Mouse (Mus musculus): ENCODE results near the gene Arsa. TPM values are rescaled to one million over a fixed set of nuclear protein-coding genes. Genes with fewer than 3 reads are reported as not detected.
A peak's percentile ranks its signal among the peaks of the same experiment; 100 is the strongest.
"Not testable (repeated sequence)": the region's sequence is repeated elsewhere in the genome, so short reads cannot be mapped to it uniquely, and the experiment has no call there.

The Arsa gene
- polyA plus RNA-seq, 1 experiment = 42.5 TPM

DNA sequence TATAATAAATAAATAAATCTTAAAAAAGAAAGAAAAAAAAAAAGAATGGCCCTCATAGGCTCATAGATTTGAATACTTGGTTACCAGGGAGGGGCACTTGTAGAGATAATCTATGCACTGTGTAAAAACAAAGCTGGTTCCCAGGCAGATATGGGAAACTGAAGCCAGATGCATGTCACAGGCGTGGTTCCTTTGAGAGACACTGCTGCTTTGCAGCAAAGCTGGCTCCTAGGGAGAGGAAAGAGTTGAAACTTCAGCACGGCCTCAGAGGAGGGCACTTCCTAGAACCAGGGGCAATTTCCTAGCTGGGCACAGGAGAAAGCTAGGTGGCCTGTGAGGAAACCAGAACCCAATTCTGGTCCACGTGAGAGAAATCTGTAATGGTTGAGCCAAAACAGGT lies 43.1 kb downstream of the Arsa start:
- Histone ChIP-seq H3K4me1 (ENCODE audit: control insufficient read depth, insufficient read depth, low read length) (no peaks in the 10 kb centered on the region), H3K27ac (ENCODE audit: insufficient read depth, low read length) (no peak overlapping the region), H3K4me3 (ENCODE audit: insufficient read depth, low read length) (no peak overlapping the region)
- no peak for TF ChIP-seq POLR2A (IDR thresholded peaks at IDR 0.05; ENCODE audit: low read depth, low read length)
- TF ChIP-seq CTCF (IDR thresholded peaks at IDR 0.05; ENCODE audit: borderline replicate concordance, insufficient read depth, low read length) = no peak

DNA sequence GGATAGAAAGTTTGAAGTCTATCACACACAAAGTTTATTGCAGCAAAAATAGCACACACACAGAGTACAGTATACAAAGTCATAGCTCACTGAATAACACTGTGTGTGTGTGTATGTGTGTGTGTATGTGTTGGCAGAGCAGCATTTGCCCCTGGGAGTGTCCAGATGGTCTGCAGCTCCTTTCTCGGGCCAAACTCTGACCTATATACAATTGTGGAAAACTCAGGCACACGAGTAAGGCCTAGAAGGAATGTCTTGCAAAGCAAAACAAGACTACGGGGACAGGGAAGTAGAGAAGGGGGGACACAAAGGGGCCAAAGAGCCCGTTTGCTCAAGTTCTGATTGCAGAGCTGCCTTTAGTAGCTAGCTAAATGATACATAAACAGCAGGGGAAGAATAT lies 44.3 kb downstream of the Arsa start:
- TF ChIP-seq POLR2A (IDR thresholded peaks at IDR 0.05; ENCODE audit: low read depth, low read length) (no peak), CTCF (IDR thresholded peaks at IDR 0.05; ENCODE audit: borderline replicate concordance, insufficient read depth, low read length) (no peak)
- no peaks in the 10 kb centered on the region for H3K4me1 ChIP-seq (ENCODE audit: control insufficient read depth, insufficient read depth, low read length)
- H3K4me3 ChIP-seq (ENCODE audit: insufficient read depth, low read length) = no peak overlapping the region
- H3K27ac ChIP-seq (ENCODE audit: insufficient read depth, low read length) = no peak overlapping the region

DNA sequence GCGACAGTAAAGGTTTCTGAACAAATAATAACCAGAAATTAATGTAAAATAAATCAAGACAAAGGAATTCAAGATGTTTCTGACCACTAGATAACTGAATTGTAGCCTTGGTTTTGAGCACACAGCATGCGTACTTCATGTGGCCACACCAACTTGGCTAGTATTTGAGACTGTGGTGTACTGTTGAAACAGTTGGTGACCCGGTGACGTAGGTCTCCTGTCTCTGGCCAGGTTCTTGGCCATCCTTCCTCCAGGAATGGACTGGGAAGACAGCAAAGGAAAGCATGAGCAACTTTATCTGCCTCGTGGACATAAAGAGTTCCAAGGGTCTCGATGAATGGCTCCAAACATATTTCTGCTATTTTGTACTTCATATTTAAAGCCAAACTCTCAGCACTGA lies 45.4 kb downstream of the Arsa start:
- no peak overlapping the region for H3K4me3 ChIP-seq (ENCODE audit: insufficient read depth, low read length)
- no peak for TF ChIP-seq POLR2A (IDR thresholded peaks at IDR 0.05; ENCODE audit: low read depth, low read length)
- no peak for TF ChIP-seq CTCF (IDR thresholded peaks at IDR 0.05; ENCODE audit: borderline replicate concordance, insufficient read depth, low read length)
- H3K4me1 ChIP-seq (ENCODE audit: control insufficient read depth, insufficient read depth, low read length) = no peaks in the 10 kb centered on the region
- H3K27ac ChIP-seq (ENCODE audit: insufficient read depth, low read length) = no peak overlapping the region

DNA sequence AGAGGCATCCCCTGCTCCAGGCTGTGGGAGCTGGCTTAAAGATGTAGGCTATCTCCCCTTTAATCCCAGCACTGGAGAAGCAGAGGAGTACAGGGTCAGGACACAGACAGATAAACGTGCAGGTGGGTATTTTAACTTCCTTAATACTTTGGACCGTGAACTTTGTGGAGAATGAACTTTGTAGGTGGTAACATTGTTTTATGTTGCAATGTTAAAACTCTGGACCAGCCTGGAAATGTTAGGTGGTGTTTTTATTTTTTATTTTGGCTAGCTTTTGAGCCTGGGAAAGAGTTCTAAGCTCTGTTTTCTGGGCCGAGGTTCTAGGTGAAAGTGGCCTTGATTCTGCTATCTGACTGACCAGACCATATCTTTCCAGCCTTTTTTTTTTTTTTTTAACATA lies 46.0 kb downstream of the Arsa start:
- Histone ChIP-seq H3K27ac (ENCODE audit: insufficient read depth, low read length) (no peak overlapping the region), H3K4me1 (ENCODE audit: control insufficient read depth, insufficient read depth, low read length) (no peaks in the 10 kb centered on the region), H3K4me3 (ENCODE audit: insufficient read depth, low read length) (no peak overlapping the region)
- no peak for TF ChIP-seq POLR2A (IDR thresholded peaks at IDR 0.05; ENCODE audit: low read depth, low read length)
- TF ChIP-seq CTCF (IDR thresholded peaks at IDR 0.05; ENCODE audit: borderline replicate concordance, insufficient read depth, low read length) = no peak

DNA sequence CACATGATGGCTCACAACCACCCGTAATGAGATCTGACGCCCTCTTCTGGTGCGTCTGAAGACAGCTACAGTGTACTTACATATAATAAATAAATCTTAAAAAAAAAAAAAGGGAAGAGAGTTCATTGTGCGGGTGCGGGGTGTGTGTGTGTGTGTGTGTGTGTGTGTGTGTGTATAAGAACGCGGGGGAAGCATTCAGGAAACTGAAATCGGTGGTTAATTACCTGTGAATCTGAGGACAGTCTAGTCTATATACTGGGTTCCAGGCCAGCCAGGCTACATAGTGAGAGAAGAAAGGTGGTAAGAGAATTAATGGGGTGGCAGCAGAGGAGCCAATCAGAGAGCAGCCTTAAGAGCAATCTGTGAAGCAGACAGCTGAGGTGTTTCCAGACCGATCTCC lies 46.5 kb downstream of the Arsa start:
- not testable (repeated sequence) for H3K4me1 ChIP-seq (ENCODE audit: control insufficient read depth, insufficient read depth, low read length); H3K27ac ChIP-seq (ENCODE audit: insufficient read depth, low read length); H3K4me3 ChIP-seq (ENCODE audit: insufficient read depth, low read length)

DNA sequence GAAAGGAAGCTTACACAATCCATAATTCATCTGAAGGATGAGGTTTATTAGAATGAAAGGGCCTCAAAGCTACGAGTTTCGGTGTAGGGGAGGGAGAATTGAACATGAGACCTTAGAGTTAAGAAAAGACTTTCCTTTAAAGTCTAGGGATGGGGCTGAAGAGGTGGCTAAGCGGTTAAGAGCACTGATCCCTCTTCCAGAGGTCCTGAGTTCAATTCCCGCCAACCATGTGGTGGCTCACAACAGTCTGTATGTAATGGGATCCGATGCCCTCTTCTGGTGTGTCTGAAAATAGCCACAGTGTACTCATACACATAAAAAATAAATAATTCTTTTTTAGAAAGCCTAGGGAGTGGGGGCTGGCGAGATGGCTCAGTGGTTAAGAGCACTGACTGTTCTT lies 46.9 kb downstream of the Arsa start:
- Histone ChIP-seq H3K4me1 (ENCODE audit: control insufficient read depth, insufficient read depth, low read length) (no peaks in the 10 kb centered on the region), H3K4me3 (ENCODE audit: insufficient read depth, low read length) (peak overlapping the region; percentile 62), H3K27ac (ENCODE audit: insufficient read depth, low read length) (peak overlapping the region; percentile 25)
- TF ChIP-seq POLR2A (IDR thresholded peaks at IDR 0.05; ENCODE audit: low read depth, low read length) = no peak

DNA sequence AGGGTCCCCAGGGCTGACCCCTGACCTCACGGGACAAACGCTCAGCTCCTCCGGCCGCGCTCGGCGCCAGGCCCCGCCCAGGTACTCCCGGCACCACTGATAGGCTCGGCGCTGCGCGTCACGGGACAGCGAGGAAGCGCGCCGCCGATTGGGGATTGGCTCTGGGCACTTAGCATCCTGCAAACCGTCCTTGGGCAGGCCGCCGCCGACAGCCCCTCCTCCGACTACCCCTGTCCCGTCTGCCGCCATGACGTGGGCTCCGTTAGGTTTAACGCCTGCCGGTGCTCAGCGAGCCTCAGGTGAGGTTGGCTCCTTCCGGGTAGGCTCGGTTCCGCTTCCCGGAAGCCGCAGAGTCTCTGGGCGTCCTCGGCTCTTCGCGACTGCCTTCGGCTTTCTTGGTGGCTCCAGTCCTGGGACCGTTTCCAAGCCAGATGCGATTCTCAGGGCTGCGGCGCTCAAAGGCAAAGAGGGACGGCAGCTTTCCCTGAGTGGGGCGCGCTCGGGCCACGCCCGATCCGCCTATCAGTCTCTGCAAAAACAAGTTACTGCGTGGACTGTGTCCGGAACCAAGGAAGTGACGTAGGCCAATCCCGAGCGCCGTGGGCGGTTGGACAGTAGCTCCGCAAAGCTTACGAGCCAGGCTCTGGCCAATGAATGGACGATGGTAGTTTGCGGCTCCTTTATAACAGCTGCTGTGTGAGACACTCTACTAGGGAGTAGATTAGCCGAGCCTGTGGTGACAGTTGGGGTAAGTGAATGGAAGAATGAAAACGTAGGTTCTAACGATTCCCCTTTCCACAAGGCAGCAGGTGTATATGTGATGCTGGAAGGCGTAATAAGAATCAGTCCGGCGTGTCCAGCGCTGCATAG lies 47.6 kb downstream of the Arsa start, which contains the start of the genes C730034F03Rik, Gm44502 and Chkb:
C730034F03Rik (plus strand) TSS at position 238 of the 870 bp plus-strand sequence.
Gm44502 (minus strand) TSS at position 345 of the 870 bp plus-strand sequence.
Chkb (minus strand) TSS at position 557 of the 870 bp plus-strand sequence.
- Histone ChIP-seq H3K4me1 (ENCODE audit: control insufficient read depth, insufficient read depth, low read length) (no peaks in the 10 kb centered on the region), H3K4me3 (ENCODE audit: insufficient read depth, low read length) (peak within 1 kb of the TSS; percentile 62), H3K27ac (ENCODE audit: insufficient read depth, low read length) (peak within 1 kb of the TSS; percentile 80)
- TF ChIP-seq CTCF (IDR thresholded peaks at IDR 0.05; ENCODE audit: borderline replicate concordance, insufficient read depth, low read length) (no peak), POLR2A (IDR thresholded peaks at IDR 0.05; ENCODE audit: low read depth, low read length) (peak; percentile 91)

DNA sequence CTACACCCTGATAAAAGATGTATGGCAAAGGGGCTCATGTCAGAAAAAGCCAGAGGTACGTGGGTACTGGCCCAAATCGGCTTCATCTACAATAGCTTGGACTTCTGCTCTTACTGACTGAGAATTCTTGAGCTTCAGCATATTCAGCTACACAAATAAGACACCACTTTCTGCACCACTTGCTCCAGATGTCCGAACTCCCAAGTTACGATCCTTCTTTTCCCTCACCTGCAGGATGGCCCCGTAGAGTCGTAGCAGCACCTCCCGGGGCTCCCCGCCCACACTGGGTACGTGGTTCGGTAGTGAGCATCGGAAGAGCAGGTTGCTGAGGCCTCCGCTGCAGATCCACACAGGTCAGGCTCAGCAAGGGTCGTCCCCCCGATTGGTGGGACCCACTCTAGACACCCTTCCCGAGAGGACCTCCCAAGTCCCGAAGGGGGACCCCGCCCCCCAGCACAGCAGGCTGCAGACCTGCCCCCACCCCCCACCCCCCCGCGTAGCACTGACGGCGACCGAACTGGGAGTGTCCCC lies 48.3 kb downstream of the Arsa start:
- Histone ChIP-seq H3K4me3 (ENCODE audit: insufficient read depth, low read length) (peak overlapping the region; percentile 62), H3K4me1 (ENCODE audit: control insufficient read depth, insufficient read depth, low read length) (no peaks in the 10 kb centered on the region), H3K27ac (ENCODE audit: insufficient read depth, low read length) (no peak overlapping the region)
- TF ChIP-seq CTCF (IDR thresholded peaks at IDR 0.05; ENCODE audit: borderline replicate concordance, insufficient read depth, low read length) (no peak), POLR2A (IDR thresholded peaks at IDR 0.05; ENCODE audit: low read depth, low read length) (no peak)

DNA sequence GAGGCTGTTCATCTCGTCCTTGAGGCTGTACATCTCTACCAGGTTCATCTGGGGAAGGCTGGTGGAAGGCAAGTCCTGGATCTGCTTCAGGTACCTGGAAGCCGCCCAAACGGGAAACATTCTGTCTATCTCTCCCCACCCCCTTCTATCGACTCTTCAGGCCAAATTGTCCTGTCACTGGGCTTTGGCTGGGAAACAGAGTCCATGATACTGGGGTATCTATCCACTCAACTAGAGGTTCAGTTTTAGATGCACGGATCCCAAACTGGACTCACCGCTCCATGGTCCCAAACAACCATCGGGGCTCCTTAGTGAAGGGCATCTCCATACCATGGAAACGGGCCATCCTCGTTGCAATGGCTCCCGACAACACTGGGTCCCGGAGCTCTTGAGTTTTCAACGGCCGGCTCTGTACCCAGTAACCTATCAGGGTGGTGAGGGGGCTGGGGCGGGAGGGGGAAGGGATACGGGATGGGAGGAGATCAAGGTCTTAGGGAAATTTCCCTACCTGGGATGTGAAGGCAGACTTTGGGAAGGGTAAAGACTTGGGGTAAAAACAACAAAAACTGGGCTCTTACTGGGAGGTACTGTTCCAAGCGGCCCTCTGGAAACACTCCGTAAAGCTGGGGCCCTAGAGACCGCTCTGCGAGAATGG lies 49.0 kb downstream of the Arsa start:
- Histone ChIP-seq H3K27ac (ENCODE audit: insufficient read depth, low read length) (no peak overlapping the region), H3K4me1 (ENCODE audit: control insufficient read depth, insufficient read depth, low read length) (no peaks in the 10 kb centered on the region), H3K4me3 (ENCODE audit: insufficient read depth, low read length) (peak overlapping the region; percentile 62)
- no peak for TF ChIP-seq CTCF (IDR thresholded peaks at IDR 0.05; ENCODE audit: borderline replicate concordance, insufficient read depth, low read length)
- TF ChIP-seq POLR2A (IDR thresholded peaks at IDR 0.05; ENCODE audit: low read depth, low read length) = no peak

DNA sequence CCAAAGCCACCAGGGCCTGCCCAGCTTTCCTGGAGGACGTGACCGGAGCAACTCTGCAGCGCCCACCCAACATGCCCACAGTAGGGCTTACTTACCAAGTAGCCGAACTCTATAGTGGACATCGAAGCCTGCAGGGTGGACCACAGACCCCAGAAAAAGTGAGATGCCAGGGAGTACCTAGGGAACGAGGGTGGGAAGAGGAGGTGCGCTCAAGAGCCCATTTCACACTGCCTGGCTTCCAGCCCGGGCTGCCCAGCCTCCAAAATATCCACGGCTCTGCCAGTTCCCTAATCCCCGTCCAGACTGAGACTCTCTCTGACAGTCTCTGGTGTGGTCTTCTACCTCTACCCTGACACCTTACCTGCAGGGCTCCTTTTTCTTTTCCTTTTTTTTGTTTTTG lies 50.5 kb downstream of the Arsa start:
- no peaks in the 10 kb centered on the region for H3K4me1 ChIP-seq (ENCODE audit: control insufficient read depth, insufficient read depth, low read length)
- H3K27ac ChIP-seq (ENCODE audit: insufficient read depth, low read length) = no peak overlapping the region
- no peak overlapping the region for H3K4me3 ChIP-seq (ENCODE audit: insufficient read depth, low read length)
- no peak for TF ChIP-seq POLR2A (IDR thresholded peaks at IDR 0.05; ENCODE audit: low read depth, low read length)
- TF ChIP-seq CTCF (IDR thresholded peaks at IDR 0.05; ENCODE audit: borderline replicate concordance, insufficient read depth, low read length) = no peak

Data from embryonic fibroblast, embryonic 13.5 days (primary cell).